22 mouse cellular contexts compared by ENCODE assay signal in the genomic region with DNA sequence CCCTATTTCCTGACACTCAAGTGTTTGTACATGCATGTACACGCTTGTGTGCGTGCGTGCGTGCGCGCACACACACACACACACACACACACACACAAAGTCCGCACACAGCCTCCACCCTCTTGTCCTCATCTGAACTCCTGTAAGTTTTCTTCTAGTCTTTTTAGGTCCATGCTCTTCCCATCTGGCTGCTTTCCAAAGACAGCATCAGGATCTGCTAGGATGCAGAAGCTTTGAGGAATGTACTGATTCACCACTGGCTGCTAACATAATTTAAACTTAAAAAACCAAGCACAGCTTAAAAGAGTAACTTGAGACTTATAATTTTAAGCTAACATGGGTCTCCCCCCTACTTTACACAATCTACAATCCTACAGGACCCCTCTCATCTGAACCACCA.
A peak's percentile ranks its signal among the peaks of the same experiment; 100 is the strongest.
DNase-seq lines count a peak whose midpoint lies in the region; ATAC-seq and TF ChIP-seq lines count a peak whose summit lies in the region.
"Had no signal": no experiment of that assay in that cellular context is flagged by ENCODE, and none has a peak within 500 bp of the region (broad histone marks: within the 10 kb centered on the region; RNA-seq: fewer than 3 reads in every experiment).

No protein-coding gene starts in this region.

- DNase-seq in embryonic facial prominence, embryonic 14.5 days (ENCODE audit: low spot score) = peak; percentile 64
- no peak for DNase-seq in embryonic facial prominence, embryonic 10.5 days (ENCODE audit: low spot score)
- peak; percentile 22 for DNase-seq in kidney, postnatal 10 days
- no peak for DNase-seq in kidney, adult 11 months
- peak; percentile 42 for DNase-seq in lung, embryonic 14.5 days
- no peak for DNase-seq in lung, postnatal 4 days
- no peak for DNase-seq in spleen, postnatal 4 days (ENCODE audit: low spot score in 2 of 2)
- no peak for DNase-seq in adrenal gland, adult 18-20 months (ENCODE audit: low spot score in 2 of 2)
- DNase-seq: adrenal gland, postnatal 10 days; cerebellum, adult 11-12 months; cerebellum, adult 9-10 months; cerebellum, postnatal 25 days; gastrocnemius, postnatal 36 days; heart, adult 11 months; heart, postnatal 36 days had no signal

- no peak overlapping the region for H3K27ac ChIP-seq in embryonic facial prominence, embryonic 14.5 days (replicated peaks; ENCODE audit: low read depth, low read length)
- H3K27ac ChIP-seq in embryonic facial prominence, embryonic 10.5 days (replicated peaks) = no peak overlapping the region
- no peak overlapping the region for H3K27ac ChIP-seq in lung, embryonic 14.5 days (ENCODE audit: low read depth)
- H3K27ac ChIP-seq: embryonic facial prominence, embryonic 13.5 days; forebrain, embryonic 10.5 days; heart, embryonic 13.5 days; hindbrain, embryonic 15.5 days had no signal

- H3K4me1 ChIP-seq in embryonic facial prominence, embryonic 14.5 days (ENCODE audit: control insufficient read depth, insufficient read depth, low read length) = no peaks in the 10 kb centered on the region
- no peaks in the 10 kb centered on the region for H3K4me1 ChIP-seq in embryonic facial prominence, embryonic 10.5 days
- H3K4me1 ChIP-seq in lung, embryonic 14.5 days (ENCODE audit: insufficient read depth) = no peaks in the 10 kb centered on the region
- H3K4me1 ChIP-seq: embryonic facial prominence, embryonic 13.5 days; forebrain, embryonic 10.5 days; heart, embryonic 13.5 days; hindbrain, embryonic 15.5 days had no signal

- peaks cover 31% of the 10 kb centered on the region for H3K36me3 ChIP-seq in embryonic facial prominence, embryonic 14.5 days (ENCODE audit: control insufficient read depth, insufficient read depth, low read length)
- peaks cover 40% of the 10 kb centered on the region for H3K36me3 ChIP-seq in embryonic facial prominence, embryonic 10.5 days (replicated peaks)
- H3K36me3 ChIP-seq in lung, embryonic 14.5 days (ENCODE audit: insufficient read depth) = peaks cover 36% of the 10 kb centered on the region; the same call in 1 of the 2 replicates

- no peaks in the 10 kb centered on the region for H3K27me3 ChIP-seq in embryonic facial prominence, embryonic 14.5 days (replicated peaks; ENCODE audit: control insufficient read depth, insufficient read depth, low read length)
- no peaks in the 10 kb centered on the region for H3K27me3 ChIP-seq in embryonic facial prominence, embryonic 10.5 days (replicated peaks; ENCODE audit: low read depth, poor library complexity, severe bottlenecking)
- H3K27me3 ChIP-seq in lung, embryonic 14.5 days (ENCODE audit: insufficient read depth, low read length) = no peaks in the 10 kb centered on the region
- H3K27me3 ChIP-seq: CH12.LX; embryonic facial prominence, embryonic 13.5 days; heart, embryonic 13.5 days; hindbrain, embryonic 15.5 days had no signal

- TF ChIP-seq CTCF in lung, embryonic 14.5 days (IDR thresholded peaks at IDR 0.05; ENCODE audit: low read depth) = no peak

- 95% methylated on average over 7 of the region's 7 CpGs for WGBS in embryonic facial prominence, embryonic 14.5 days
- WGBS in embryonic facial prominence, embryonic 10.5 days = 97% methylated on average over 7 of the region's 7 CpGs
- WGBS in lung, embryonic 14.5 days = 96% methylated on average over 7 of the region's 7 CpGs

- no peak overlapping the region for H3K4me2 ChIP-seq in embryonic facial prominence, embryonic 14.5 days (ENCODE audit: low read depth, low read length)
- H3K4me2 ChIP-seq in lung, embryonic 14.5 days = no peak overlapping the region
- H3K4me2 ChIP-seq: embryonic facial prominence, embryonic 13.5 days; heart, embryonic 13.5 days; hindbrain, embryonic 15.5 days had no signal

- H3K9me3 ChIP-seq in embryonic facial prominence, embryonic 14.5 days (ENCODE audit: control insufficient read depth, low read length) = no peaks in the 10 kb centered on the region
- no peaks in the 10 kb centered on the region for H3K9me3 ChIP-seq in embryonic facial prominence, embryonic 10.5 days
- no peaks in the 10 kb centered on the region for H3K9me3 ChIP-seq in lung, embryonic 14.5 days (ENCODE audit: low read depth, low read length)
- H3K9me3 ChIP-seq: embryonic facial prominence, embryonic 13.5 days; forebrain, embryonic 10.5 days; heart, embryonic 13.5 days; hindbrain, embryonic 15.5 days had no signal

- no peak; the same call in 1 of the 2 replicates for ATAC-seq in embryonic facial prominence, embryonic 14.5 days (ENCODE audit: low read depth)
- ATAC-seq in lung, embryonic 14.5 days (ENCODE audit: insufficient read depth) = no peak
- ATAC-seq: forebrain, embryonic 14.5 days had no signal

- no peak overlapping the region for H3K4me3 ChIP-seq in embryonic facial prominence, embryonic 14.5 days (ENCODE audit: low read depth, low read length)
- H3K4me3 ChIP-seq in embryonic facial prominence, embryonic 10.5 days = no peak overlapping the region
- H3K4me3 ChIP-seq in lung, embryonic 14.5 days (ENCODE audit: low read depth, low read length) = no peak overlapping the region
- H3K4me3 ChIP-seq: embryonic facial prominence, embryonic 13.5 days; erythroblast, embryonic 14.5 days; forebrain, embryonic 10.5 days; heart, embryonic 13.5 days; hindbrain, embryonic 15.5 days had no signal

- H3K9ac ChIP-seq in embryonic facial prominence, embryonic 14.5 days (ENCODE audit: low read depth, low read length) = no peak overlapping the region
- H3K9ac ChIP-seq in lung, embryonic 14.5 days = no peak overlapping the region
- H3K9ac ChIP-seq: embryonic facial prominence, embryonic 13.5 days; heart, embryonic 13.5 days; hindbrain, embryonic 15.5 days had no signal

Comparison
In these comparisons a context has a peak if more than half of its experiments do, and no peak if none do; other contexts are left out.
1. DNase-seq: peak in embryonic facial prominence, embryonic 14.5 days (single experiment), kidney, postnatal 10 days (single experiment) and lung, embryonic 14.5 days (single experiment); none in embryonic facial prominence, embryonic 10.5 days (single experiment), kidney, adult 11 months (single experiment), lung, postnatal 4 days (0 of 2), spleen, postnatal 4 days (0 of 2) and adrenal gland, adult 18-20 months (0 of 2).